Mouse (Mus musculus) cortical plate, adult 2 months (tissue): ENCODE data around the gene Map3k21.

Experiments
- CTCF ChIP-seq: fragments of 200-500 bp; IDR thresholded peaks from 2 replicates; pipeline ENCODE4 v1.5.1; 2011; ENCODE audit warnings: mild to moderate bottlenecking, control low read depth, low read length; ENCODE audit not compliant: insufficient read depth; ENCODE audit errors: extremely low read depth
- POLR2A ChIP-seq: fragments of 200-500 bp; IDR thresholded peaks from 2 replicates; pipeline ENCODE4 v1.6.1; 2011; ENCODE audit warnings: mild to moderate bottlenecking, low read length, control low read depth; ENCODE audit not compliant: insufficient read depth; ENCODE audit errors: extremely low read depth

DNA sequence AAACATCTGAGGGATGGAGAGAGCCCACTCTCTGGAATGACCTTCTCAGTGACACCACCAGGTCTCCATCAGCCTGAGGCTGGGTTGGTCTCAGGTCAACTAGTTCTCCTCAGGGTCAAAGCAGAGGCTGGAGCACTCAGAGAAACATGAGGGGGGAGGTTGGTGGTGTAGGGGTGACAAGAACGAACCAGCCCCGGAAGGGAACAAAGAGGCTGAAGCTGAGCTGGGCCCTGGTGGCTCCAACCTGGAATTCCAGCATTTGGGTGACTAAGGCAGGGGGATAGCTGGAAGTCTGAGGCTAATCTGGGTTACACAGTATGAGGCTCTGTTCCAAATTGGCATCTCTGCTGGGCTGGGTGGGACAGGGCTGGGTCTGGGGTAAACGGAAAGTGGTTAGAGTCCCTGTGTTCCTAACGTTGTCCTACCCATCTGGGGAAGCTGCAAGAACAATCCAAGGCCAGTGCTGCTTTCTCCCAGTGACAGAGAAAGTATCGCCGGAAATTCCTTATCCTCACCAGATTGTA, 40.0 kb upstream of the Map3k21 start:
- TF ChIP-seq POLR2A (no peak), CTCF (no peak)
